Mouse (Mus musculus): ENCODE results near the gene Cbx5. TPM values are rescaled to one million over a fixed set of nuclear protein-coding genes. Genes with fewer than 3 reads are reported as not detected.

Gene Cbx5
- polyA plus RNA-seq, 1 experiment: 34.2 TPM

DNA sequence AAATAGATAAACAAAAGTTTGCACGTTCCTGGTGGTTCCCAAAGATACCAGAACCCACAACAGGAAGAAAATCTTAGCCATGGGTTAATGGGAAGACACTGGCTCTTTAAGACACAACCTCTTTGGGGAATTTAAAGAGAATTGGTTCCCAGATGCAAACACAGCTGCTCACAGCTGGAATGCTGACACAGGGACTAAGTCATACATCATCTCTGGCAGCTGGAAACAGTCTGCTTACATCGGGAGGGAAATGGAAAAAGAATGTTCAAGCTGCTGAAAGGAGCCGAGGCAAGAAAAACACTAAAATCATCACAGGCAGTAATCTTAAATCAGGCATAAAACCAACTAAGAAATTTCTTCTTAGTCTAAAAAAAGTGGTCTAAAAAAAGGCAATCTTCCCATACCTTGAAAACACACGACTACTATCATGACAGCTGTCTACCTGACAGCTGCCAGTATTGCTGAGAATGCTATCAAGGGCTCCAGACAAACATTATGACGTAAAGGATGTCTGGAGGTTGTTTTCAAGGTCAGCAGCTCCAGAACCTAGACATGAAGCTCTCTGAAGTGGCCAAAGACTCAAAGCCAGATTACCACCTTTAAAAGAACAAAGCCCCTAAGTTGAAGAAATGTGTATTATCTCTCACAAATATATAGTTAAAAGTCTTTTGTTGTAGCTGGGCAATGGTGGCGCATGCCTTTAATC, 37.4 kb downstream of the Cbx5 start:
- no peak overlapping the region for H3K4me3 ChIP-seq (ENCODE audit: control insufficient read depth, insufficient read depth, low read length)
- peaks cover 80% of the 10 kb centered on the region for H3K36me3 ChIP-seq (ENCODE audit: control insufficient read depth, insufficient read depth, low read length)
- no peak for DNase-seq
- H3K27ac ChIP-seq (ENCODE audit: control insufficient read depth, insufficient read depth, low read length): no peak overlapping the region
- no peaks in the 10 kb centered on the region for H3K27me3 ChIP-seq (ENCODE audit: control insufficient read depth, insufficient read depth, low read length)
- no peaks in the 10 kb centered on the region for H3K4me1 ChIP-seq (replicated peaks; ENCODE audit: control insufficient read depth, insufficient read depth, low read length)
- WGBS: 90% methylated on average over 6 of the region's 6 CpGs
- TF ChIP-seq POLR2A (IDR thresholded peaks at IDR 0.05; ENCODE audit: control insufficient read depth, extremely low read depth, insufficient read depth, low read length, poor library complexity) (no peak), CTCF (IDR thresholded peaks at IDR 0.05; ENCODE audit: borderline replicate concordance, control insufficient read depth, extremely low read depth, insufficient read depth, low read length, poor library complexity) (no peak)

DNA sequence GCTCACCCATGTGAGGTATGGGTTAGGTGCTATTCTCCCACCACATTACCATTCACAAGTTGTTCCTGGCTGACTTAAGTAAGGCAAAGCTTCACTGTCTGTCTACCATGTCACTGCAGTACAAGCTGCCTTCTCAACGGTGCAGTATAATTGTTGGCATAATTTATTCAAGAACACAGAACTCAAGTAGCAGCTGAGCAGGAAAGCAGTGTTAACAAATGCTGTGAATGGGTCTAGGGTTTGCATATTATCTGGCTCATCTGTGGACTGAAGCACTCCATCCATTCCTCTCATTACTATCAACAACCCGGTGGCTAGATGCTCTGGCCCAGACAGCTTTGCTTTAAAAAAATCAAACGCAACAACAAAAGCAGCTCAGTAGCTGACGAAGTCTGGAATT, 41.8 kb downstream of the Cbx5 start:
- 95% methylated on average over 4 of the region's 4 CpGs for WGBS
- Histone ChIP-seq H3K36me3 (ENCODE audit: control insufficient read depth, insufficient read depth, low read length) (peaks cover 66% of the 10 kb centered on the region), H3K27me3 (ENCODE audit: control insufficient read depth, insufficient read depth, low read length) (no peaks in the 10 kb centered on the region), H3K4me3 (ENCODE audit: control insufficient read depth, insufficient read depth, low read length) (no peak overlapping the region), H3K27ac (ENCODE audit: control insufficient read depth, insufficient read depth, low read length) (no peak overlapping the region), H3K4me1 (replicated peaks; ENCODE audit: control insufficient read depth, insufficient read depth, low read length) (no peaks in the 10 kb centered on the region)
- no peak for DNase-seq
- TF ChIP-seq POLR2A (IDR thresholded peaks at IDR 0.05; ENCODE audit: control insufficient read depth, extremely low read depth, insufficient read depth, low read length, poor library complexity) (no peak), CTCF (IDR thresholded peaks at IDR 0.05; ENCODE audit: borderline replicate concordance, control insufficient read depth, extremely low read depth, insufficient read depth, low read length, poor library complexity) (no peak)

- DNase-seq: no peak
- H3K27me3 ChIP-seq (ENCODE audit: control insufficient read depth, insufficient read depth, low read length): no peaks in the 10 kb centered on the region
- no peaks in the 10 kb centered on the region for H3K4me1 ChIP-seq (replicated peaks; ENCODE audit: control insufficient read depth, insufficient read depth, low read length)
- WGBS: 94% methylated on average over 1 of the region's 1 CpGs
- H3K27ac ChIP-seq (ENCODE audit: control insufficient read depth, insufficient read depth, low read length): no peak overlapping the region
- no peak for TF ChIP-seq POLR2A (IDR thresholded peaks at IDR 0.05; ENCODE audit: control insufficient read depth, extremely low read depth, insufficient read depth, low read length, poor library complexity)
- no peak for TF ChIP-seq CTCF (IDR thresholded peaks at IDR 0.05; ENCODE audit: borderline replicate concordance, control insufficient read depth, extremely low read depth, insufficient read depth, low read length, poor library complexity)
- H3K4me3 ChIP-seq (ENCODE audit: control insufficient read depth, insufficient read depth, low read length): no peak overlapping the region
- H3K36me3 ChIP-seq (ENCODE audit: control insufficient read depth, insufficient read depth, low read length): peaks cover 59% of the 10 kb centered on the region
These were observed 42.8 kb downstream of the Cbx5 start for GRCm38 (mm10) chr15:103196835-103197234.

- H3K27me3 ChIP-seq (ENCODE audit: control insufficient read depth, insufficient read depth, low read length): no peaks in the 10 kb centered on the region
- TF ChIP-seq CTCF (IDR thresholded peaks at IDR 0.05; ENCODE audit: borderline replicate concordance, control insufficient read depth, extremely low read depth, insufficient read depth, low read length, poor library complexity): no peak
- no peak for TF ChIP-seq POLR2A (IDR thresholded peaks at IDR 0.05; ENCODE audit: control insufficient read depth, extremely low read depth, insufficient read depth, low read length, poor library complexity)
- DNase-seq: no peak
- no peak overlapping the region for H3K4me3 ChIP-seq (ENCODE audit: control insufficient read depth, insufficient read depth, low read length)
- WGBS: 78% methylated on average over 2 of the region's 2 CpGs
- no peak overlapping the region for H3K27ac ChIP-seq (ENCODE audit: control insufficient read depth, insufficient read depth, low read length)
- H3K4me1 ChIP-seq (replicated peaks; ENCODE audit: control insufficient read depth, insufficient read depth, low read length): no peaks in the 10 kb centered on the region
- peaks cover 29% of the 10 kb centered on the region for H3K36me3 ChIP-seq (ENCODE audit: control insufficient read depth, insufficient read depth, low read length)
These were observed 46.0 kb downstream of the Cbx5 start for GRCm38 (mm10) chr15:103193606-103194005.

DNA sequence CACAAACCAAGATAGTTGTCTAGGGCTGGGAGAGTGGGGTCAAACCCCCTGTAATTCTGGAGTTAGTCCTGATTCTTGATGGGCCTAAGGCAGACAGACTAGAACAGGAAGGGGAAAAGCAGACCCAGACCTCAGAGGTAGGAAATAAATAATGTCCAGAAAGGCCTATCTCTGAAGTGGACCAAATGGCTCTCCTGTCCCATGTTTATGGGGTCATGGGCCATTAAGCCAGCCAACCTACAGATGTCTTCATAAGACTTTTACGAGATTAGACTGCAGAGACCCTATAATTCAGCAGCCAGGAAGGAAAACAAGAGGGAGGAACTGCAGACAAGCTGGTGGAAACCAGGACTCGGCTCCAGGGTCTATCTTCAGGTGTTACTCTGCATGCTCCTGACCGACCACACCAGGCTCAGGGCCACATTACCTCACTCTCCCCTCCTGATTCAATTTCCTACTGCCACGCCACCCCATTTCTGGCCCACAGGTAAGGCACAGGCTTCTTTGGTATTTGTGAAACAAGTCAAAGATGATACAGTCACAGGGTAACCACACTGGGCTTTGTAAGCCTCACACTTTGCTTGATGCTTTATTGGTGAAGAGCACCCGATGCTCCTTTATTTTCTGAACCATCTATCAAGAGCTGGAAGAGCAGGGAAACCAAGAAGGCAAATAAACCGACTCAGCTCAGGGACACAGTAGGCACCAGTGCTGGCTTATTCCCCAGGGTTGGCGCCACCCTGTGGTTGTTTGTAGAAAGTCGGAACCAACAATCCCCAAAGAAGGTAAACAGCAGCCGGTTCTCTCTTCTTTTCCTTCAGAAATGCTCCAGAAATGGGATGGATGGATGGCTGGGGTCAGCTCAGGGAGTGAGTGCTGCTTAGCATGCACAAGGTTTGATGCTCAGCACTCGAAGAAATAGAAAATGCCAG, 48.8 kb downstream of the Cbx5 start:
- Histone ChIP-seq H3K4me1 (replicated peaks; ENCODE audit: control insufficient read depth, insufficient read depth, low read length) (no peaks in the 10 kb centered on the region), H3K4me3 (ENCODE audit: control insufficient read depth, insufficient read depth, low read length) (no peak overlapping the region), H3K27ac (ENCODE audit: control insufficient read depth, insufficient read depth, low read length) (no peak overlapping the region), H3K27me3 (ENCODE audit: control insufficient read depth, insufficient read depth, low read length) (no peaks in the 10 kb centered on the region), H3K36me3 (ENCODE audit: control insufficient read depth, insufficient read depth, low read length) (peaks cover 3% of the 10 kb centered on the region)
- peak; percentile 28 for DNase-seq
- WGBS: 74% methylated on average over 10 of the region's 10 CpGs
- TF ChIP-seq POLR2A (IDR thresholded peaks at IDR 0.05; ENCODE audit: control insufficient read depth, extremely low read depth, insufficient read depth, low read length, poor library complexity) (no peak), CTCF (IDR thresholded peaks at IDR 0.05; ENCODE audit: borderline replicate concordance, control insufficient read depth, extremely low read depth, insufficient read depth, low read length, poor library complexity) (no peak)

DNA sequence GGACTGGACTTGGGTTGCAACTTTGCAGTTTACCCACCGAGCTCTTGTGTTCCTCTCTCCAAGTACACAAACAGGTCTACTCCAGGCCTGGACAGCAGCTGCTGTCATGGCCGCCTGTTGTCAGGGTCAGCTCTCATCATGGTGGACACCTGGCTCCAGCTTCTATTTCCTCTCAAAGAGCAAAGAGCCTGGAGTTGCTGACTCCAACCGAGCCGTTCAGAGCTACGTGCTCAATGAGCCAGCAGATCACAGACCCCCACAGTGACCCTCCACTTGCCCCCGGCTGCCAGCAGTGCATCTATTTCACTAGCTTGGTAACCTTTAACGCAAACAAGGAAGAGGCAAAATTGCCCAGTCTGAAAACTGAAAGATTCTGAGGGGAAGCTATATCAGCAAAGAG, 49.5 kb downstream of the Cbx5 start:
- no peaks in the 10 kb centered on the region for H3K27me3 ChIP-seq (ENCODE audit: control insufficient read depth, insufficient read depth, low read length)
- no peaks in the 10 kb centered on the region; the same call in 1 of the 2 replicates for H3K36me3 ChIP-seq (ENCODE audit: control insufficient read depth, insufficient read depth, low read length)
- no peak overlapping the region for H3K4me3 ChIP-seq (ENCODE audit: control insufficient read depth, insufficient read depth, low read length)
- no peak for DNase-seq
- 96% methylated on average over 7 of the region's 7 CpGs for WGBS
- no peaks in the 10 kb centered on the region for H3K4me1 ChIP-seq (replicated peaks; ENCODE audit: control insufficient read depth, insufficient read depth, low read length)
- no peak for TF ChIP-seq POLR2A (IDR thresholded peaks at IDR 0.05; ENCODE audit: control insufficient read depth, extremely low read depth, insufficient read depth, low read length, poor library complexity)
- TF ChIP-seq CTCF (IDR thresholded peaks at IDR 0.05; ENCODE audit: borderline replicate concordance, control insufficient read depth, extremely low read depth, insufficient read depth, low read length, poor library complexity): no peak
- H3K27ac ChIP-seq (ENCODE audit: control insufficient read depth, insufficient read depth, low read length): no peak overlapping the region
